Mouse (Mus musculus): ENCODE measurements at regions not wholly inside any gene's neighbourhood (a gene's known extent, or its start where the extent isn't known, plus 50 kb on each side); places are given as distances from the start of the nearest gene placed in this dataset.
"Not testable (repeated sequence)": the region's sequence is repeated elsewhere in the genome, so short reads cannot be mapped to it uniquely, and the experiment has no call there.

DNA sequence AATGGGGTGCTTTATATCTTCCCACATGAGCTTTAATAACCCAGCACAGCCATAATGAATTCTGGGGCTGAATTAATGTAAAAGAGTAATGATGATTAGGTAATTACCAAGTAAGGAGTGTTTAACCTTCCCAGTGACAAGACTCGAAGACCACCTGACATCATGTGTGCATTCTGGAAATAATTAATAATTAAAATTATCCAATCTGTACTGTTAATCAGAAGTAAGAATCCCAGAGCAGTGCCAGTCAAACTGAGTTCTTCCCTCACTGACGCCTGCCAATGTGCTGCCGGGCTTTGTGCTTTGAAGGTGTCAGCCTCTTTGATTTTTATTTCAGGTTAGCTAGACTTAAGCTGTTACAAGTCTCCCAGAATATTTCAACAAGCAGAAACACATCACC, 183.0 kb upstream of the Plxna2 start:
- DNase-seq = no peak

DNA sequence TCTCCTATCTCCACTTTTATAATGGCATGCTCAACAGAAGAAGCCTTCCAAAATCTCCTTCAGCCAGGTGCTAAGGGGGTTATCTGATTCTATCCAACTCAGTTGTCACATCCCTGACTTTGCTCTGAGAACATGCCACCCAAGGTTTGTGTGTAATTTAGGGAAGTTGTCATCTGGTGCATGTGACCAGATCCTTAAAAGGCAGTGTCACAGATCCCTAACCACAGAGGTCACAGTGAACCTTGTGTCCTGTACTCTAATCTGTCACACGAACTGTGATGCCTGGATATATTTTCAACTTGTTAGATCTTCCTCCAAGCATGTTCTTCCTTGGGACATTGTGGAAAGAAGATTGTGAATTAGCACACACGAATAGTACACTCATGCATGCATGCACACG, 189.4 kb upstream of the Plxna2 start:
- no peak for DNase-seq

GRCm38 (mm10) chr1:194426293-194426692, 191.7 kb upstream of the Plxna2 start:
- no peak for DNase-seq

DNA sequence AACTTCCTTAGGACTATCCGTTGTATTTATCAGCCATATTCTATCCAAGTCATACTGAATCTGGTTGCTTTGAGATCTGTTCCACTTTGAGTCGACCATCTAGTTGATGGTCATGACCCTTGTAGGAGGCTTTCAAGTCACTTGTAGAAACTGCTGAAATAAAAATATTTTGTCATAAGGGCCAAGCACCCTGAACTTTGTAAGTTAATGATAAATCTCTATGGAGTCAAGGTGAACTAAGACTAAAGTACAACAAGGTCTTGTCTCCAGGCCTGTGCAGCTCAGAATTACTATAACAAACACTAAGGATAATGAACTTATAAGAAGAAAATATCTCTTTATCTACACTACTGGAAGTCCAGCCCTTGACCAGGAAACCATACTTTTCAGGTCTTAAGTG, 193.8 kb upstream of the Plxna2 start:
- no peak for DNase-seq

DNA sequence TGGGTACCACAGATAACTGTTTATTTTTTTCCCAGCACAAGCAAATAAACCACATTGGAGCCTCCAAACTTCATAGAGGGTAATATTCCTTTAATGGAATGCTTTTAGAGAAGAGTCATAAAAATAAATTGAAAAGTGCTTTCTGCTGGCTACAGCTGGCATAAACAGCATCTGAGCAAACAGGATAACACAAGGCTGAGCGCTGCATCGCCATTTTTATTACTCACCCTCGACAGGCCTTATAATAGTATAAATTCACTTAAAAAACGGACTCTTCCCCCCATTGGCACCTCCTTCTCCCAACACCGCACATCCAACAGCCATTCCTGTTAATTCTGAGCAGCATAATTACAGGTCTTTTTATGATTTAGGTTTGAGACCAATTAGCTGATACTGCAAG, 205.8 kb upstream of the Plxna2 start:
- no peak for DNase-seq

- no peak for DNase-seq
Measured at GRCm38 (mm10) chr1:194411788-194412187, 206.2 kb upstream of the Plxna2 start.

GRCm38 (mm10) chr1:194399281-194399680, 218.7 kb upstream of the Plxna2 start:
- DNase-seq = no peak

GRCm38 (mm10) chr1:194396754-194397460, 221.1 kb upstream of the Plxna2 start:
- no peak for DNase-seq

DNA sequence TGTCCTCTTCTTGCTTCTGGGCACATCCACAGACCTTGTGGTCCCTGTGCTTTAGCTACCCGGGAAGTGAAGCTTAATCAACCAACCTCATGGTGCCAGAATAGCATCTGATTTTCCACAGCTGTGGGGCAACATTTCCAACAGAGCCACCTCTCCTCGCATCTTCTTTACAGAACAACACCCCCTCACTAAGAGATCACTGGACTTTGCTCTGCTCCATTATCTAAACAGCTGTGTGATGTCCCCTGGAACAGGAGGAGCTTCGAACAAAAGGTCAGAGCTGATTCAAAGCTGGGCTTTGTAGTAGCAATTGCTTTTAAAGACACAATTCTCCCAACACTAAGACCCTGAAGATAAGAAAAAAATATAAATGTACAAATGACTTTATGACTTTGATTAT, 224.3 kb upstream of the Plxna2 start:
- no peak for DNase-seq

DNA sequence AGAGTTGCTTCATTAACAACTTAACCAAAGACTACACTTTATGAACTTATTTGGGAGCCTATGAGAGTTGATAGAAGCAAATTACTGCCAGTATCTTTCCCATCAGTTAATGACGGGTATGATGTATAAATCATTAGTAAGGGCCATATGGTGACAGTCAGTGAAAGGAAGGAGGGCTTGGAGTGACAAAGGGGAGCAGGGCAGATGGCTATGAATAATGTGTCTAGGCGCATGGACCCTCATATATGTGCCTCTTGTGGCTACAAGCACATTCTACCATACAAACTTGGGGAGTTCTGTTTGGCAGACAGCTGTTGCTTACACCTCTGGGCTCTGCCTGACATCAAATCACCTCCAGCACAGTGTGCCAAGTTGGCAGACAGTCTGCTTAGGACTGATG, 227.8 kb upstream of the Plxna2 start:
- DNase-seq = no peak

- no peak for DNase-seq
Measured at GRCm38 (mm10) chr1:194378135-194378534, 239.9 kb upstream of the Plxna2 start.

GRCm38 (mm10) chr1:194373511-194373910, 244.5 kb upstream of the Plxna2 start:
- not testable (repeated sequence) for DNase-seq

GRCm38 (mm10) chr1:194363917-194364316, 254.1 kb upstream of the Plxna2 start:
- no peak for DNase-seq

DNA sequence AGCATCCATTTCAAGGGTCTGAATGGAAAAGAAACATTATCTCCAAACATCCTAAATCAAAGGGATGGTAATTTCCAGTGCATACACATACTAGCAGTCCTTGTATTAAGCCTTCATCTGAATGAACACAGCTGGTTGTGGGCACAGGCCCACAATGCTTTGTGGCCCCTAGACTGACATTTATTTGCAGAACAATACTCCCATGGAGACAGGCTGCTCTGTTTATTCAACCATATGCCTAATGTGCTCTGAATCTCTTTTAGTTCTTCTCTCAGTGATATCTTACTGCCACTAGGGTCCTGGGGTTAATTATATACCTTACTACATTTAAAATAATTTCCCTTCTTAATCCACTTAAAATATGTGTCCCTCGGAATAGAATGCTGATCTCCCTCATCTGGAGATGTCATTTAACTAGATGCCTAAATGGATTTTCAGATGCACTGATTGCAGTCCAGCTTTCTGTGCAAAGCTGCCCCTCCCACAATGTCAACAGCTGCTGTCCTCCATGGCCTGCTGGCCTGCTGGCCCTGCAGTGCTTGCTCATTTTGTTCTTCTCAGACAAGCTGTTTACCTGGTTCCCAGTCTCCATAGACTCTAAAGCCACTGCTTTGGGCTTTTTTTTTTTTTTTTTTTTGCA, 254.8 kb upstream of the Plxna2 start:
- no peak for DNase-seq

GRCm38 (mm10) chr1:194362298-194362697, 255.7 kb upstream of the Plxna2 start:
- DNase-seq = no peak

- no peak for DNase-seq
Measured at GRCm38 (mm10) chr1:194361316-194361715, 256.7 kb upstream of the Plxna2 start.

GRCm38 (mm10) chr1:194354332-194355120, 263.5 kb upstream of the Plxna2 start:
- no peak for DNase-seq

GRCm38 (mm10) chr1:194345304-194346033, 272.5 kb upstream of the Plxna2 start:
- no peak for DNase-seq

DNA sequence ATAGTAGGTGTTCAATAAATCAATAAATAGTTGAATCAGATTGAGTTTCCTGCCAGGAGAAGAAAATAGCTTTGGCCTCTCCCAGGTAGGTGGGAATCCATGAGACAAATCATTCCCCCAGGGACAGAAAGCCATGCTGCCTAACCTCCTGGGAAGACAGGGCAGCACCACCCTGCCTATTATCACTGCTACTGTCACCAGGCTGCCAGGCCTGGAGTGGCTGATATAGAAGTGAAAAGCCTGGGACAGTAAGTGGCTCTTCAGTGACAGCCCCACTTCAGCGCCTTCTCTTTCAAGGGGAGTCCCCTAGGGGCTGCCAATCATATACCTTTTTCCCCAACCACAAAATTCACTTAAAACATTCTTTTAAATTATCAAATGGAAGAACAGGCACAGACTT, 275.4 kb upstream of the Plxna2 start:
- no peak for DNase-seq

DNA sequence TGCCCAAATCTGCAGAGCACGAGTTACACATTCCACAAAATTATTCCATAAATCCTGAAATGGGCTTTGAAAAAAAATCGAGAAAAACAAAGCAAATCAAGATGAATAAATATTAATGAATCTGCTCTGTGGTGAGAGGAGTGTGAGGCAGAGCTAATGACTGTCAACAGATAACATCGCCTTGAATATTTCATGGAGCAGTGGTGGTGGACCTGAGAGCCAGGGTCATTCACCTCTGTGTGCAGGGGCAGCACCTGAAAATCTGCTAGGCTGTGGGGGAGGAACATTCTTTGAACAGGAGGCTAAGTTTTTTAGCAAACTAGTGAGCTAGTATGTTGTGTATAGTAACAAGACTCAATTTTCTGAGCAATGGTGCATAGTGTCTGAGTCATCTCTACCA, 276.3 kb upstream of the Plxna2 start:
- DNase-seq = no peak

GRCm38 (mm10) chr1:194334752-194335719, 283.0 kb upstream of the Plxna2 start:
- no peak for DNase-seq

DNA sequence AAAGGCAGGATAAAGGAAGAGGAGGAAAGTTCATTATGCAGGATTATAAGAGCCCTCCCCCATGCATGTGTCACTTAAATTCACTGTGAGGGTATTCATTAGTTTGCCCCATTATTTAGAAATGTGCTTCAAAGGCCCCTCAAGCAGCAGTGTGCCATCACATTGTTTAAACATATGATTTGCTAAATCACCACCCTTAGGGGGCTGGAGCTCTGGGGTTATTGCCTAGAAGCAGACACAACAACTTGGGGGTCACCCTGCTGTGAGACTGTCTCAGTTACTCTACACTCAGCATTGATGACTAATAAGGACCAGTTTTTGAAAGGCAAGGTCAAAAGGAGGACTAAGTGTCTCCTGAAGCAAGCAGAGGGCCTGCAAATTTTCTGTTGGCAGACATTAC, 285.4 kb upstream of the Plxna2 start:
- DNase-seq = no peak
